Mouse (Mus musculus) forebrain, embryonic 16.5 days (tissue): ENCODE results near the gene Loxl3. TPM values are rescaled to one million over a fixed set of nuclear protein-coding genes. Genes with fewer than 3 reads are reported as not detected.

ENCODE experiments used
- ATAC-seq: fragments of 200-750 bp; cut with Nextera tagmentation; 2 replicates; pipeline ENCODE4 v1.8.0; 2017; ENCODE audit warnings: mild to moderate bottlenecking, moderate library complexity
- H3K27ac ChIP-seq: fragments of 300-500 bp; sonication (generic); 2 replicates; pipeline ENCODE4 v1.5.1; 2014; ENCODE audit warnings: low read length, control low read depth
- H3K27me3 ChIP-seq: fragments of 300-500 bp; sonication (generic); replicated peaks from 2 replicates; pipeline ENCODE4 v1.6.1; 2014; ENCODE audit warnings: low read length; ENCODE audit not compliant: control insufficient read depth, insufficient read depth
- H3K36me3 ChIP-seq: fragments of 300-500 bp; sonication (generic); 2 replicates; pipeline ENCODE4 v1.6.1; 2014; ENCODE audit not compliant: control insufficient read depth, insufficient read depth
- H3K4me1 ChIP-seq: fragments of 300-500 bp; sonication (generic); replicated peaks from 2 replicates; pipeline ENCODE4 v1.6.1; 2014; ENCODE audit warnings: low read length; ENCODE audit not compliant: control insufficient read depth, insufficient read depth
- H3K4me2 ChIP-seq: fragments of 300-500 bp; sonication (generic); 2 replicates; pipeline ENCODE4 v1.6.1; 2014; ENCODE audit warnings: mild to moderate bottlenecking, low read length, control low read depth
- H3K4me3 ChIP-seq: fragments of 300-500 bp; sonication (generic); replicated peaks from 2 replicates; pipeline ENCODE4 v1.5.1; 2014; ENCODE audit warnings: mild to moderate bottlenecking, low read length, control low read depth
- H3K9ac ChIP-seq: fragments of 300-500 bp; sonication (generic); replicated peaks from 2 replicates; pipeline ENCODE4 v1.6.1; 2014; ENCODE audit warnings: low read depth, low read length, control low read depth
- H3K9me3 ChIP-seq: fragments of 300-500 bp; sonication (generic); 2 replicates; pipeline ENCODE4 v1.6.1; 2016; ENCODE audit warnings: low read length; ENCODE audit not compliant: control insufficient read depth
- WGBS: fragments of 180-500 bp; shearing (Covaris S2); extraction: QIAGEN DNeasy Blood & Tissue Kit; methylation state at CpG from one replicate; pipeline ENCODE4 v1.1.7; 2014; 5-methylcytosine and 5-hydroxymethylcytosine counted together
- polyA plus RNA-seq: library from polyadenylated mRNA; unstranded; fragments of >200 nt; fragmentation: Nextera tagmentation; extraction: Ambion mirVana; gene quantifications from 2 replicates; pipeline ENCODE4 v1.2.1, GENCODE M21; 2015

Loxl3 gene
- polyA plus RNA-seq, 1 experiment from 2014 or later: 5.3 TPM

DNA sequence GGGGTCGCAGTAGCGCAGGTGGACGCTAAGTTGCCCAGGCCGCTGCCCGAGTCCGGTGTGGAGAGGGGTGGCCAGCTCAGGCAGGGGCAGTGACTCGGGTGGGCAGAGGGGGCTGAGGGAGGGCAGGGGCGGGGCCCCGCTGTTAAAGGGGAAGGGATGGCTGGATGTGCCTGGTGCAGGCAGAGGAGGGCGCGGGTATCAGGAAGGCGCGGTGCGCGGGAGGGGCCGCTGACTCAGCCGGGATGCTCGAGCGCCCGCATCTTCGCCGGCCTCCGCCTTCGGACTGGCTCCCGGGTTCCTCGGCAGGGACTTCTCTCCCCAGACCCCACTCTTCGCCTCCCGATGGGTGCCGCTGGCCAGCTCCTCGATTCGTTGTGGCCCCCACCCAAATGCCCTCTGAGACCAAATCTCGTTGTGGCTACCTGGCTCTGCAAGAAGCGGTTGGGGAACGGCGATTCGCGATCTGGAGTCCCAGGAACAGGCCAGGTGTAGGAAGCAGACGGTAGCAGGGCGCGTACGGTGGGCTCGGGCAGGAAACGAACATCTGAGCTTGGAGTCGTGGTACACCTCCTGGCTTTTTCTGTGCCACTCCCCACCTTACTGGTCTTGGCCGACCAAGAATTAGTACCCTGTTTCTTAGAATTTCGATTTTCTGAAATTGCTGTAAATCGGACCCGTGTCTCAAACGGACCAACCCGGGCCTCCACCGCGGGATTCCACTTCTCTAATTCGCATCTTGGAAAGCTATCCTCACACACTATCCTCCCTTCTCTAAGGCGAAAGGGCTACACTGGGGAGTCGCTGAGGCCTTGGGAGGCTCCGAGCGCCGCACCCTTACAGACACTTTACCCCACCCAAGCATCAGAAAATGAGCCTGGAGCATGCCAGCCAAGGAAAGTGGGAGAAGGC, 36.6 kb downstream of the Loxl3 start:
- no peak overlapping the region for H3K9ac ChIP-seq
- H3K9me3 ChIP-seq: no peaks in the 10 kb centered on the region
- no peak for ATAC-seq
- no peak overlapping the region for H3K4me2 ChIP-seq
- H3K4me1 ChIP-seq: peaks cover 18% of the 10 kb centered on the region
- no peak overlapping the region for H3K4me3 ChIP-seq
- no peaks in the 10 kb centered on the region for H3K36me3 ChIP-seq
- H3K27ac ChIP-seq: no peak overlapping the region
- peaks cover 80% of the 10 kb centered on the region for H3K27me3 ChIP-seq
- under 1% methylated on average over 51 of the region's 58 CpGs for WGBS

DNA sequence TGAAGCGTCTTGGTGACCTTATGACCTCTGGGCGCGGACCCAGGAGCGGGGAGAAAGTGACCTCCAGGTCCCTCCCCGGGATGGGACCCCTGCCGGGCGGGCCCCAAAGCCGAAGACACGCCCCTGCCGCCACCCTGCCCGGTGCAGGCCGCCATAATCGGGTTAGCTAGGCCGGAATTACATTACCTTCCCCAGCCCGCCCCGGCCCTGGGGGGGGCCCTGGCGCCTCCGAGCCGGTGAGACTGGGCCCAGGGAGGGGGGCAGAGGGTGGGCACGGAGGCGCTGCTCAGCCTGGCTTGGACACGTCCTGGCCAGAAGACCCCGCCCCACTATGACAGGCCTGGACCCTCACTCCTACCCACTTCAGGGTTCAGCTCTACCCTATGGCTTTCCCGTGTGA, 37.2 kb downstream of the Loxl3 start:
- ATAC-seq: no peak
- 1% methylated on average over 23 of the region's 24 CpGs for WGBS

DNA sequence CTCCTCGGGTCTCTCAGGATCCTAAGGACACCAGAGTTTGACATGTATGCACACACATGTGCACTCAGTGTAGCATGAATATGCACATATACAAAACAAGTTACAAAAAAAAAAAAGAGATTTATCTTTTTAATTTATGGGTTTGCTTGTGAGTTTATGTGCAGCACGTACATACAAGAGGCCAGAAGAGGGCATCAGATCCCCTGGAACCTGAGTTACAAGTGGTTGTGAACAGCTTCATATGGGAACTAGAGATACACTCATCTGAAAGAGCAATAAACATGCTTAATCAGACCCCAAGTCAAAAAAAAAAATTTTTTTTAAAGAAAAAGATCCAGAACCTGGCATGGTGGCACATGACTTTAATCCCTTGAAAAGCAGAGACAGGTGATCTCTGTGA, 41.0 kb downstream of the Loxl3 start:
- no peak overlapping the region for H3K27ac ChIP-seq
- ATAC-seq: no peak
- no peaks in the 10 kb centered on the region for H3K36me3 ChIP-seq
- 25% methylated on average over 2 of the region's 2 CpGs for WGBS
- H3K4me3 ChIP-seq: no peak overlapping the region
- H3K4me1 ChIP-seq: peaks cover 27% of the 10 kb centered on the region
- no peak overlapping the region for H3K4me2 ChIP-seq
- H3K9ac ChIP-seq: no peak overlapping the region
- no peaks in the 10 kb centered on the region for H3K9me3 ChIP-seq
- H3K27me3 ChIP-seq: peaks cover 51% of the 10 kb centered on the region

More for the DNA sequence above, 37.2 kb downstream of the Loxl3 start:
- no peak overlapping the region for H3K4me3 ChIP-seq
- H3K9me3 ChIP-seq: no peaks in the 10 kb centered on the region
- no peaks in the 10 kb centered on the region for H3K36me3 ChIP-seq
- H3K4me1 ChIP-seq: peaks cover 18% of the 10 kb centered on the region
- peaks cover 80% of the 10 kb centered on the region for H3K27me3 ChIP-seq
- no peak overlapping the region for H3K4me2 ChIP-seq
- H3K27ac ChIP-seq: no peak overlapping the region
- H3K9ac ChIP-seq: no peak overlapping the region

DNA sequence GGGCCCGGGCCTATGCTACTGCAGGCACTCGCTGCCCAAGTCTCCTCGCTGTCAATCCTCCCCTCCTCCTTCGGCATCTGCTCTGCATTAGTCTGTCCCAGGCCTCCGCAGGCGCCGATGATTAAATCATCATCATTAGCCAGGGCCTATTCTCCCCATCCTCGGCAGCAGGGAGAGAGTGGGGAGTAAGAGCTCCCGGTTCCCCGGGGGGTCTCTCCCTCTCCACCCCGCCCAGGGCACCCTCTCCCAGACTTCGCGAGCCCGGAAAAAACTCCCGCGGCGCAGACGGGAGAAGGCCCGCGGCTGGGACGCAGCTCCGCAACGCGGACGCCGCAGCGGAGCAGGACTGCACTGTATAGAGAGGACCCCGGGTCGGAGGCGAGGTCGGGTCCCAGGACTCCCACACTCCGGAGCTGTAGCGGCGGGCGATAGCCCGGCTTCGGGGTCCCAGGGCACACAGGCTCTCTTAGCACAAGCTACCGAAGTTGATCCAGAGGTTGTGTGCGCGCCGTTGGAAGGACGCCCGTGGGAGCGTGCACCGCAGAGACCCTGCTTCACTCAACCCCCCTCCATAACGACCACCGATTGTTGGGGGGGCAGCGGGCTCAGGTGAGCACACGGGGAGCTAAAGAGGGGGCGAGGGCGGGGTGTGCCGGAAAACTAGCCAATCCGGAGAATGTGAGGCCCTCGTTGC, 43.8 kb downstream of the Loxl3 start, which contains the start of gene Pcgf1:
TSS of gene Pcgf1 (plus strand) at position 240 of the 694 bp plus-strand sequence.
- WGBS: 0% methylated on average over 54 of the region's 54 CpGs
- H3K9ac ChIP-seq: peak within 1 kb of the TSS; percentile 88

DNA sequence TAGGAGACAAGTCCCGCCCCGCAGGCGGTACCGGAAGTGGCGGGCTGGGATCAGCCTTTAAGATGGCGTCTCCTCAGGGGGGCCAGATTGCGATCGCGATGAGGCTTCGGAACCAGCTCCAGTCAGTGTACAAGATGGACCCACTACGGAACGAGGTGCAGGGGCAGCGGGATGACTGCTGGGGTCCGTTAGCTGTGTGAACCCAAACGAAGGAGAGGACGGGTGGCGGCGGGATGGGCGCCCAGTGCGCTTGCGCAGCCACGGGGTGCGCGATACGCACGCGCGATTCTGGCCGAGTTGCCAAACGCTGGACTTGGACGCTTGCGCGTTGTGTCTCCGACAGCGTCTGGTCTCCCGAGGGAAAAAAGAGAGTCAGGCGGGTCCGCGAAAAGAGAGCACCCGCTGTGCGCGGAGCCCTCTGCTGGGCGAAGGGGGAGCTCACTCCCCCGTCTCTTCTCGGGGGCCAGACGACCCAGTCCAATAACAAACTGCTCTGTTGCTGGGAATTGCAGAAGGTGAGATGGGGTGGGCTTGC, 44.4 kb downstream of the Loxl3 start:
- H3K4me2 ChIP-seq: peak overlapping the region; percentile 84
- peaks cover 40% of the 10 kb centered on the region for H3K27me3 ChIP-seq
- 0% methylated on average over 46 of the region's 46 CpGs for WGBS

More for the DNA sequence above, 43.8 kb downstream of the Loxl3 start, which contains the start of gene Pcgf1:
- H3K27me3 ChIP-seq: peaks cover 36% of the 10 kb centered on the region
- H3K9me3 ChIP-seq: no peaks in the 10 kb centered on the region
- H3K27ac ChIP-seq: peak within 1 kb of the TSS; percentile 94
- H3K4me2 ChIP-seq: peak within 1 kb of the TSS; percentile 96
- H3K36me3 ChIP-seq: peaks cover 8% of the 10 kb centered on the region
- H3K4me3 ChIP-seq: peak within 1 kb of the TSS; percentile 85
- H3K4me1 ChIP-seq: peaks cover 21% of the 10 kb centered on the region
- ATAC-seq: peak; percentile 75

DNA sequence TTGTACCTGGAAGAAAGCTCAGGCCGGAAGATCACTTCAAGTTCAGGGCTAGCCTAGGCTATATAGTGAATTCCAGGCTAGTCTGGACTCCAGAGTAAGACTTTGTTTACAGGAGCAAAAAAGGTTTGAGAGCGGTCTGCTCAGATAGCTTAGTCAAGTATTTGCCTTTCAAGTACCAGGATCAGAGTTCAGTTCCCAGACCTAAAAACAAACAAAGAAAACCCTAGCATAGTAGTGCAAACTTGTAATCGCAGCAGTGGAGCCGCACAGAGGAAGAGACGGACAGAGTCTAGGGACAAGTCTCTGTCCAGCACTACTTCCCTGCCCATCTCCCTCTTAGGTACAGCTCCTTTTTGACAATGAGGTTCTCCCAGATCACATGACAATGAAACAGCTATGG, 46.2 kb downstream of the Loxl3 start:
- peaks cover 8% of the 10 kb centered on the region for H3K36me3 ChIP-seq
- WGBS: 95% methylated on average over 5 of the region's 5 CpGs
- no peak overlapping the region for H3K9ac ChIP-seq
- H3K27me3 ChIP-seq: peaks cover 39% of the 10 kb centered on the region
- no peak overlapping the region for H3K27ac ChIP-seq
- H3K4me2 ChIP-seq: no peak overlapping the region
- H3K9me3 ChIP-seq: no peaks in the 10 kb centered on the region
- no peak overlapping the region for H3K4me3 ChIP-seq
- H3K4me1 ChIP-seq: peaks cover 21% of the 10 kb centered on the region
- no peak for ATAC-seq

More for the DNA sequence above, 44.4 kb downstream of the Loxl3 start:
- H3K36me3 ChIP-seq: peaks cover 8% of the 10 kb centered on the region
- no peaks in the 10 kb centered on the region for H3K9me3 ChIP-seq
- peak overlapping the region; percentile 88 for H3K9ac ChIP-seq
- H3K4me3 ChIP-seq: peak overlapping the region; percentile 85
- H3K27ac ChIP-seq: peak overlapping the region; percentile 94
- peaks cover 21% of the 10 kb centered on the region for H3K4me1 ChIP-seq
- peak; percentile 94 for ATAC-seq

DNA sequence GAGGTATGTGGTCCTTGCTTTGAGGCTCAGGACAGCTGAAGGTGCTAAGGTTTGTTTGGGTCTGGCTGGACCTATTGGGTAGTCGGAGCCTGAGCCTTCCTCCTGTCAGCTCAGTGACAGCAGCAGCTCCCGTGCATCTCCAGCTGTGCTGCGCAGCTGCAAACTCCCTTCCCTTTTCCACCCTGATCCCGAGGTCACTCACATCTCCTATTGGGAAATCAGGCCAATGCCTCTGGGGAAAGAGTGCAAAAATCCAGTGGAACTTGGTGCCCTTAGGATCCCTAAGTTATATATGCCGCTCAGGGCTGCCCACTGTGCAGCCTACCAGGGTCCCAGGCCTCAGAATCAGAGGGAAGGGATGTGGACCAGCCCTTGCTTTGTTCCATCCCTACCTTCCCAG, 49.5 kb downstream of the Loxl3 start:
- peaks cover 14% of the 10 kb centered on the region for H3K4me1 ChIP-seq
- no peak for ATAC-seq
- 6% methylated on average over 5 of the region's 5 CpGs for WGBS

DNA sequence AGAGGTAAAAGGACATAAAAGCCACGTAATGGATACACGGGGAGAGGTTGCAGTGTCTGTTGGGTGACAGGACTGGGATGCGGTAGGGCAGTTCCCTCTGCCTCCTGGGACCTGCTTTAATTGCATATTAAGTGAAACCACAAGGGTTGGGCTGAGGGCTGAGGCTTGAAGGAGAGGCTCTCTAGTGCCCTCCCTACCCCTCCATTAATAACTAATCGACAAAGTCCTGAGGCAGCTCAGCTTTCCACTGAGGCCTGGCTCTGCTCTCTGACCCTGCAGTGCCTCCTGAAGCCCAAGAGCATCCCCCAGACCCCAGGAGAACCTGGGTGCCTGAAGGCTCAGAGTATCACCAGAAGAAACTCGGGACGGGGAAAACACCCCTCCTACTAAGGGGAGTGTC, 50.5 kb downstream of the Loxl3 start:
- H3K9me3 ChIP-seq: no peaks in the 10 kb centered on the region
- no peak for ATAC-seq
- 2% methylated on average over 6 of the region's 6 CpGs for whole genome bisulfite sequencing

More for the DNA sequence above, 49.5 kb downstream of the Loxl3 start:
- H3K4me2 ChIP-seq: no peak overlapping the region
- no peak overlapping the region for H3K27ac ChIP-seq
- no peak overlapping the region for H3K4me3 ChIP-seq
- peaks cover 48% of the 10 kb centered on the region for H3K27me3 ChIP-seq
- peaks cover 8% of the 10 kb centered on the region for H3K36me3 ChIP-seq
- H3K9me3 ChIP-seq: no peaks in the 10 kb centered on the region
- no peak overlapping the region for H3K9ac ChIP-seq

More for the DNA sequence above, 50.5 kb downstream of the Loxl3 start:
- Histone ChIP-seq H3K4me3 (no peak overlapping the region), H3K4me2 (no peak overlapping the region), H3K27ac (no peak overlapping the region), H3K27me3 (peaks cover 56% of the 10 kb centered on the region), H3K4me1 (peaks cover 7% of the 10 kb centered on the region), H3K36me3 (peaks cover 8% of the 10 kb centered on the region), H3K9ac (no peak overlapping the region)
